ENCODE assay signal across 22 mouse cellular contexts in genomic region chr15:102346444-102346843, GRCm38 (mm10). TPM values are rescaled to one million over a fixed set of nuclear protein-coding genes. Genes with fewer than 3 reads are reported as not detected.
DNase-seq lines count a peak whose midpoint lies in the region; ATAC-seq and TF ChIP-seq lines count a peak whose summit lies in the region.
"Had no signal": no experiment of that assay in that cellular context is flagged by ENCODE, and none has a peak within 500 bp of the region (broad histone marks: within the 10 kb centered on the region; RNA-seq: fewer than 3 reads in every experiment).

No protein-coding gene starts in this region.

- no peaks in the 10 kb centered on the region for H3K9me3 ChIP-seq in lung, embryonic 14.5 days (ENCODE audit: low read depth, low read length)
- H3K9me3 ChIP-seq: embryonic facial prominence, embryonic 12.5 days; forebrain, embryonic 15.5 days; G1E; heart, embryonic 10.5 days; hindbrain, embryonic 13.5 days had no signal

- no peak for ATAC-seq in lung, embryonic 14.5 days (ENCODE audit: insufficient read depth)
- no peak for ATAC-seq in cerebellum, adult (ENCODE audit: insufficient number of reproducible peaks, low FRiP score, low TSS enrichment)
- ATAC-seq: forebrain, embryonic 15.5 days; hindbrain, postnatal 0 days; Patski had no signal

- no peaks in the 10 kb centered on the region for H3K27me3 ChIP-seq in lung, embryonic 14.5 days (ENCODE audit: insufficient read depth, low read length)
- H3K27me3 ChIP-seq in cerebellum, adult 2 months (ENCODE audit: control insufficient read depth, insufficient read depth, low read length): no peaks in the 10 kb centered on the region
- H3K27me3 ChIP-seq: CH12.LX; embryonic facial prominence, embryonic 12.5 days; forebrain, embryonic 15.5 days; hindbrain, embryonic 13.5 days; Patski had no signal

- peak; percentile 32 for DNase-seq in lung, embryonic 14.5 days
- DNase-seq in lung, postnatal 36 days: no peak
- peak; percentile 77 for DNase-seq in MN1 (ENCODE audit: low spot score)
- peak; percentile 48 for DNase-seq in adipocyte (ENCODE audit: low spot score)
- no peak for DNase-seq in cerebellum, adult 2 months
- no peak for DNase-seq in thymus, postnatal 0 days (ENCODE audit: low spot score)
- DNase-seq: adrenal gland, postnatal 10 days; cerebellum, adult 8-10 months; cerebellum, postnatal 14 days; gastrocnemius, postnatal 10 days; heart, adult 18-20 months; heart, postnatal 10 days; kidney, adult 11 months had no signal

- TF ChIP-seq POLR2A in cerebellum, adult 2 months (IDR thresholded peaks at IDR 0.05; ENCODE audit: borderline replicate concordance, insufficient read depth, low read length): no peak

- H3K36me3 ChIP-seq in lung, embryonic 14.5 days (ENCODE audit: insufficient read depth): peaks cover 45% of the 10 kb centered on the region

- 58% methylated on average over 4 of the region's 4 CpGs for WGBS in lung, embryonic 14.5 days
- WGBS in cerebellum, adult 2 months: 89% methylated on average over 4 of the region's 4 CpGs

- no peak overlapping the region for H3K27ac ChIP-seq in lung, embryonic 14.5 days (ENCODE audit: low read depth)
- no peak overlapping the region for H3K27ac ChIP-seq in cerebellum, adult 2 months (ENCODE audit: insufficient read depth, low read length)
- H3K27ac ChIP-seq: embryonic facial prominence, embryonic 12.5 days; forebrain, embryonic 15.5 days; heart, embryonic 10.5 days; hindbrain, embryonic 13.5 days; hindbrain, postnatal 0 days had no signal

- H3K9ac ChIP-seq in lung, embryonic 14.5 days: no peak overlapping the region
- H3K9ac ChIP-seq: embryonic facial prominence, embryonic 12.5 days; forebrain, embryonic 15.5 days; hindbrain, embryonic 13.5 days had no signal

- no peak overlapping the region for H3K4me3 ChIP-seq in lung, embryonic 14.5 days (ENCODE audit: low read depth, low read length)
- no peak overlapping the region for H3K4me3 ChIP-seq in cerebellum, adult 2 months (replicated peaks; ENCODE audit: insufficient read depth, low read depth, low read length)
- H3K4me3 ChIP-seq: embryonic facial prominence, embryonic 12.5 days; forebrain, embryonic 15.5 days; heart, embryonic 10.5 days; hindbrain, embryonic 13.5 days had no signal

- 0 out of 2 replicates have a peak, but pooled peaks cover 5% of the 10 kb centered on the region for H3K4me1 ChIP-seq in lung, embryonic 14.5 days (ENCODE audit: insufficient read depth)
- no peaks in the 10 kb centered on the region for H3K4me1 ChIP-seq in cerebellum, adult 2 months (ENCODE audit: control insufficient read depth, insufficient read depth, low read length)

- TF ChIP-seq CTCF in lung, embryonic 14.5 days (IDR thresholded peaks at IDR 0.05; ENCODE audit: low read depth): no peak
- no peak for TF ChIP-seq CTCF in cerebellum, adult 2 months (IDR thresholded peaks at IDR 0.05; ENCODE audit: borderline replicate concordance, insufficient read depth, low read depth, low read length)

- no peak overlapping the region for H3K4me2 ChIP-seq in lung, embryonic 14.5 days
- H3K4me2 ChIP-seq: embryonic facial prominence, embryonic 12.5 days; forebrain, embryonic 15.5 days; hindbrain, embryonic 13.5 days had no signal

RNA-seq across cellular contexts. Expression of gene Aaas, which starts 4.1 kb away (rescaled TPM):
- 99.1 and 103 TPM in 2 replicates for polyA plus RNA-seq in lung, embryonic 14.5 days (2014; fragmentation: Nextera tagmentation; extraction: Ambion mirVana)
- 29.7 and 33.1 TPM in 2 replicates for polyA plus RNA-seq in cerebellum, adult 2 months (2012; rRNA removed)
- polyA plus RNA-seq in thymus, postnatal 0 days (2015; fragmentation: Nextera tagmentation; extraction: Ambion mirVana): 56.8 and 61.7 TPM in 2 replicates

RNA-seq across cellular contexts. Expression of gene Myg1, which starts 14.9 kb away (rescaled TPM):
- polyA plus RNA-seq in lung, embryonic 14.5 days (2014; fragmentation: Nextera tagmentation; extraction: Ambion mirVana): 111 and 113 TPM in 2 replicates
- 106 and 110 TPM in 2 replicates for polyA plus RNA-seq in cerebellum, adult 2 months (2012; rRNA removed)
- polyA plus RNA-seq in thymus, postnatal 0 days (2015; fragmentation: Nextera tagmentation; extraction: Ambion mirVana): 94.7 and 107 TPM in 2 replicates

RNA-seq across cellular contexts. Expression of gene Pfdn5, which starts 20.5 kb away (rescaled TPM):
- 477 and 511 TPM in 2 replicates for polyA plus RNA-seq in lung, embryonic 14.5 days (2014; fragmentation: Nextera tagmentation; extraction: Ambion mirVana)
- polyA plus RNA-seq in cerebellum, adult 2 months (2012; rRNA removed): 318 and 360 TPM in 2 replicates
- polyA plus RNA-seq in thymus, postnatal 0 days (2015; fragmentation: Nextera tagmentation; extraction: Ambion mirVana): 446 and 454 TPM in 2 replicates

RNA-seq across cellular contexts. Expression of gene Sp7, which starts 20.5 kb away (rescaled TPM):
- 0.55 and 0.64 TPM in 2 replicates for polyA plus RNA-seq in lung, embryonic 14.5 days (2014; fragmentation: Nextera tagmentation; extraction: Ambion mirVana)
- polyA plus RNA-seq in cerebellum, adult 2 months (2012; rRNA removed): 1.4 TPM in 2 replicates
- polyA plus RNA-seq in thymus, postnatal 0 days (2015; fragmentation: Nextera tagmentation; extraction: Ambion mirVana): 0.10 and 0.13 TPM in 2 replicates
- polyA plus RNA-seq: G1E, Patski had no signal

RNA-seq across cellular contexts. Expression of gene Espl1, which starts 50.4 kb away (rescaled TPM):
- polyA plus RNA-seq in lung, embryonic 14.5 days (2014; fragmentation: Nextera tagmentation; extraction: Ambion mirVana): 44.1 and 45.9 TPM in 2 replicates
- 0.62 and 0.86 TPM in 2 replicates for polyA plus RNA-seq in cerebellum, adult 2 months (2012; rRNA removed)
- 17.7 and 18.0 TPM in 2 replicates for polyA plus RNA-seq in thymus, postnatal 0 days (2015; fragmentation: Nextera tagmentation; extraction: Ambion mirVana)

Comparison
In these comparisons a context has a peak if more than half of its experiments do, and no peak if none do; other contexts are left out.
1. DNase-seq: peak in lung, embryonic 14.5 days (single experiment), MN1 (single experiment) and adipocyte (single experiment); none in lung, postnatal 36 days (single experiment), cerebellum, adult 2 months (0 of 2) and thymus, postnatal 0 days (single experiment).